Mouse (Mus musculus) liver, embryonic 16.5 days (tissue): ENCODE data around the gene Cd55b. TPM values are rescaled to one million over a fixed set of nuclear protein-coding genes. Genes with fewer than 3 reads are reported as not detected.
"Not testable (repeated sequence)": the region's sequence is repeated elsewhere in the genome, so short reads cannot be mapped to it uniquely, and the experiment has no call there.

Source experiments
- ATAC-seq: fragments of 200-750 bp; cut with Nextera tagmentation; 2 replicates; pipeline ENCODE4 v1.8.0; 2017; ENCODE audit warnings: low read depth, mild to moderate bottlenecking, moderate number of reproducible peaks, moderate library complexity
- H3K27ac ChIP-seq: fragments of 300-500 bp; sonication (generic); 2 replicates; pipeline ENCODE4 v1.5.1; 2014; ENCODE audit warnings: mild to moderate bottlenecking, low read length
- H3K27me3 ChIP-seq: fragments of 300-500 bp; sonication (generic); 2 replicates; pipeline ENCODE4 v1.6.1; 2014; ENCODE audit warnings: low read depth, low read length, mixed read lengths; ENCODE audit not compliant: control insufficient read depth, insufficient read depth
- H3K36me3 ChIP-seq: fragments of 300-500 bp; sonication (generic); 2 replicates; pipeline ENCODE4 v1.6.1; 2014; ENCODE audit warnings: mild to moderate bottlenecking; ENCODE audit not compliant: control insufficient read depth, insufficient read depth
- H3K4me1 ChIP-seq: fragments of 300-500 bp; sonication (generic); 2 replicates; pipeline ENCODE4 v1.6.1; 2014; ENCODE audit warnings: low read depth, low read length, mixed read lengths; ENCODE audit not compliant: control insufficient read depth
- H3K4me2 ChIP-seq: fragments of 300-500 bp; sonication (generic); 2 replicates; pipeline ENCODE4 v1.6.1; 2014; ENCODE audit warnings: low read depth, low read length, mixed read lengths
- H3K4me3 ChIP-seq: fragments of 300-500 bp; sonication (generic); 2 replicates; pipeline ENCODE4 v1.5.1; 2014; ENCODE audit warnings: low read depth, mild to moderate bottlenecking, low read length
- H3K9ac ChIP-seq: fragments of 300-500 bp; sonication (generic); 2 replicates; pipeline ENCODE4 v1.6.1; 2014; ENCODE audit warnings: low read depth, low read length
- H3K9me3 ChIP-seq: fragments of 300-500 bp; sonication (generic); replicated peaks from 2 replicates; pipeline ENCODE4 v1.6.1; 2016; ENCODE audit warnings: low read length; ENCODE audit not compliant: control insufficient read depth
- WGBS: fragments of 180-500 bp; shearing (Covaris S2); extraction: QIAGEN DNeasy Blood & Tissue Kit; methylation state at CpG from one replicate; pipeline ENCODE4 v1.1.7; 2014; ENCODE audit not compliant: insufficient replicate concordance; 5-methylcytosine and 5-hydroxymethylcytosine counted together
- polyA plus RNA-seq: library from polyadenylated mRNA; unstranded; fragments of >200 nt; fragmentation: Nextera tagmentation; extraction: Ambion mirVana; gene quantifications from 2 replicates; pipeline ENCODE4 v1.2.1, GENCODE M21; 2015

Gene Cd55b
- 0.11 TPM in 1 of 2 replicates, not detected in the other for polyA plus RNA-seq

DNA sequence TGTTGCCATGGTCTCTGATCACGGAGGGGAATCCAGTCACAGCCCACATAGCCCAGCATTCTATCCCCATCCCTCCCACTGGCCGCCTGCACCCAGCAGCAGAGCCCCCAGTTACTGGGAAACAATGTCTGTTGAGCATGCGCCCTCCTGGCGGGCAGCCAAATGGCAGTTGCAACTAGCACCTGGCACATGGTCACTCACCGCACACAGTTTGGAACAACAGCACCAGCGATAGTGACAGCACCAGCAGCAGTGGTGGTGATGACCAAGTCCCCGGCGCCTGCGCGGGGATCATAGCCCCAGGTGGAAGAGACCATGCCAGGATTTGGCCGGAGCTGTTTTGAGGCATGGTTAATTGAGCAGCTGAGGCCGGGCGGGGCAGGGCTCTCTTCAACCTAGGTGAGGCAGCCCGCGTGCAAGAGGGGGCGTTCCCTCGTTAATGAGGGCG is at the start of gene Cd55b:
Gene Cd55b (minus strand): TSS at position 346 of the 448 bp plus-strand sequence.
- no peaks in the 10 kb centered on the region for H3K36me3 ChIP-seq
- no peaks in the 10 kb centered on the region for H3K27me3 ChIP-seq
- no peaks in the 10 kb centered on the region for H3K4me1 ChIP-seq
- 67% methylated on average over 18 of the region's 18 CpGs for WGBS
- H3K4me2 ChIP-seq, result no peak within 1 kb of the TSS
- ATAC-seq, result no peak
- no peak within 1 kb of the TSS for H3K4me3 ChIP-seq
- no peaks in the 10 kb centered on the region for H3K9me3 ChIP-seq
- no peak within 1 kb of the TSS for H3K9ac ChIP-seq
- no peak within 1 kb of the TSS for H3K27ac ChIP-seq

DNA sequence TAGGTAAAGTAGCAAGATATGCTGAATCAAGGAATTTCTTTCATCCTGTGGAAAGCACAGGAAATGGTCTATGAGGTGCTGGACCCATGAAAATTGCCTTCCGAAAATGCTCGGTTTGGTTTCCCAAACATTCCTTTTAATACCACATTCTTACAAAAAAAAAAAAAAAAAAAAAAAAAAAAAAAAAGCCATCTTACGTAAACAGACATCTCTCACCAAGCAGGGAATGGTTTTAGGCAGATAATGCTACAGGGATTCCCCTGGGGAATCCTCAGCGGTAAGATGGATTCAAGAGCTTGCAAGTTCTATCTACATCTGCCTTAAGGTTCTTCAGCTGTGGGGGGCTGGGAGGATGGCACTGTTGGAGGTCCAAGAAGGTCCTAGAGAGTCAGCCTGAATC is 47.3 kb upstream of the Cd55b start:
- Histone ChIP-seq H3K9ac (no peak overlapping the region), H3K9me3 (no peaks in the 10 kb centered on the region), H3K27ac (no peak overlapping the region), H3K36me3 (no peaks in the 10 kb centered on the region), H3K27me3 (no peaks in the 10 kb centered on the region), H3K4me3 (no peak overlapping the region), H3K4me2 (no peak overlapping the region), H3K4me1 (no peaks in the 10 kb centered on the region)
- ATAC-seq, result no peak
- WGBS, result 73% methylated on average over 4 of the region's 4 CpGs

- Histone ChIP-seq H3K4me1 (peaks cover 9% of the 10 kb centered on the region), H3K27me3 (no peaks in the 10 kb centered on the region), H3K4me3 (no peak overlapping the region), H3K9ac (no peak overlapping the region), H3K36me3 (no peaks in the 10 kb centered on the region), H3K27ac (no peak overlapping the region), H3K4me2 (no peak overlapping the region), H3K9me3 (no peaks in the 10 kb centered on the region)
- no peak for ATAC-seq
- WGBS, result 81% methylated on average over 2 of the region's 2 CpGs
Measured at GRCm38 (mm10) chr1:130467453-130467852, 44.6 kb upstream of the Cd55b start.

- H3K36me3 ChIP-seq, result no peaks in the 10 kb centered on the region
- H3K27ac ChIP-seq, result no peak overlapping the region
- no peaks in the 10 kb centered on the region for H3K9me3 ChIP-seq
- H3K27me3 ChIP-seq, result no peaks in the 10 kb centered on the region
- H3K4me3 ChIP-seq, result no peak overlapping the region
- H3K4me1 ChIP-seq, result peaks cover 9% of the 10 kb centered on the region
- ATAC-seq, result no peak
- H3K4me2 ChIP-seq, result no peak overlapping the region
- no peak overlapping the region for H3K9ac ChIP-seq
Measured at GRCm38 (mm10) chr1:130464173-130464572, 41.4 kb upstream of the Cd55b start.

DNA sequence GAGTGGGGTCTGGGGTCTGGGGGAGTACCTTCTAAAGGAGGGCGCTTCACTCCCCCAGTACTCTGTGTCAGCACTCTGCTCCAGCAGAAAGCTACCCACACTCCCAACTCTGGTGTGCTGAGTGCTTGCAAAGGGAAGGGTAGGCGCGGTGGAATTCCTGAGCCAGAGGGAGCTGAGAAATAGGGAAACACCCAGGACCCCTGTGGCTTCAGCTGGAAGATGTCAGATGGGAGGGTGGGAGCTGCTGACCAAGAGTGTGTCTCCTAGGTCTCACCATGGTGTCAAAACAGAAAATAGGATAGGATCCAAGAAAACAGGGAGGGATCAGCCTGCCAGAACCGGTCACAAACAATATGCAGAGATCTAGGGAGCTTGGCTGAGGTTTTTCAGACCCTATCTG is 40.1 kb upstream of the Cd55b start:
- Histone ChIP-seq H3K36me3 (no peaks in the 10 kb centered on the region), H3K4me2 (peak overlapping the region; percentile 92), H3K9ac (peak overlapping the region; percentile 80), H3K4me1 (peaks cover 9% of the 10 kb centered on the region), H3K27ac (peak overlapping the region; percentile 91), H3K27me3 (no peaks in the 10 kb centered on the region), H3K9me3 (no peaks in the 10 kb centered on the region), H3K4me3 (peak overlapping the region; percentile 76)
- no peak for ATAC-seq
- WGBS, result 15% methylated on average over 4 of the region's 4 CpGs

DNA sequence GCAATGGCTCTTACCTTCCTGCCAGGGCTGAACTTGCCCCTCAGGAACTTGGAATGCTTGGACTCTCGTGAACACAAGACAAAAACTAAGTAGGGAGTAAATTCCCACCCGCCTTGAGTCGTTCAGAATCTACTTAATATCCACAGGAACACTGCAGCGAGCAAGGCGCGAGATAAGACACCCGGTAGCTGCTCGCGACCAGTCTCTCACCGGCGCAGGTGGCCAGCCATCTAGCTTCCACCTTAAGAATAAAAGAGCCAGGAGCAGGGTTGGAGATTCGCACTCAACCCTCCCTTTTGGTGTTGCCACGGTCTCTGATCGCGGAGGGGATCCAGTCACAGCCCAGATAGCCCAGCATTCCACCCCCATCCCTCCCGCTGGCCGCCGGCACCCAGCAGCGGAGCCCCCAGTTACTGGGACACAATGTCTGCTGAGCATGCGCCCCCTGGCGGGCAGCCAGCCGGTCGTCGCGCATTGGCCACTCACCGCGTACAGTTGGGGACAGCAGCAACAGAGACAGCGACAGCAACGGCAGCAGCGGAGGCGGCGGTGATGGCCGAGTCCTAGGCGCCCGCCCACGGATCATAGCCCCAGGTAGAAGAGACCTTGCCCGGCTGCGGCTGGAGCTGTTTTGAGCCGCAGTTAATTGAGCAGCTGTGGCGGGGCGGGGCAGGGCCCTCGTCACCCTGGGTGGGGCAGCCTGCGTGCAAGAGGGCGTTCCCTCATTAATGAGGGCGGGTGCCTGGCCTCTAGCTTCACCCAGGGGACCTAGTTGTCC is 39.5 kb upstream of the Cd55b start, which contains the start of gene Cd55:
Gene Cd55 (minus strand): TSS at position 661 of the 778 bp plus-strand sequence.
- WGBS, result under 1% methylated on average over 45 of the region's 45 CpGs
- peak; percentile 97 for ATAC-seq

GRCm38 (mm10) chr1:130455111-130455510 is 32.3 kb upstream of the Cd55b start:
- WGBS, result 78% methylated on average over 2 of the region's 2 CpGs
- Histone ChIP-seq H3K4me2 (no peak overlapping the region), H3K9ac (no peak overlapping the region), H3K27ac (no peak overlapping the region), H3K36me3 (no peaks in the 10 kb centered on the region; the same call in 1 of the 2 replicates), H3K27me3 (no peaks in the 10 kb centered on the region), H3K4me1 (no peaks in the 10 kb centered on the region), H3K4me3 (no peak overlapping the region), H3K9me3 (no peaks in the 10 kb centered on the region)
- ATAC-seq, result no peak

More for the DNA sequence above, 39.5 kb upstream of the Cd55b start, which contains the start of gene Cd55:
- Histone ChIP-seq H3K4me1 (peaks cover 9% of the 10 kb centered on the region), H3K36me3 (no peaks in the 10 kb centered on the region), H3K27ac (peak within 1 kb of the TSS; percentile 91), H3K9me3 (no peaks in the 10 kb centered on the region), H3K27me3 (no peaks in the 10 kb centered on the region), H3K4me2 (peak within 1 kb of the TSS; percentile 92), H3K4me3 (peak within 1 kb of the TSS; percentile 76), H3K9ac (peak within 1 kb of the TSS; percentile 80)

- H3K27ac ChIP-seq, H3K4me2 ChIP-seq, H3K9ac ChIP-seq, H3K27me3 ChIP-seq, H3K36me3 ChIP-seq, H3K4me3 ChIP-seq, ATAC-seq, H3K4me1 ChIP-seq, H3K9me3 ChIP-seq: not testable (repeated sequence)
- WGBS, result 55% methylated on average over 1 of the region's 1 CpGs
Measured at GRCm38 (mm10) chr1:130442930-130443329, 20.1 kb upstream of the Cd55b start.

DNA sequence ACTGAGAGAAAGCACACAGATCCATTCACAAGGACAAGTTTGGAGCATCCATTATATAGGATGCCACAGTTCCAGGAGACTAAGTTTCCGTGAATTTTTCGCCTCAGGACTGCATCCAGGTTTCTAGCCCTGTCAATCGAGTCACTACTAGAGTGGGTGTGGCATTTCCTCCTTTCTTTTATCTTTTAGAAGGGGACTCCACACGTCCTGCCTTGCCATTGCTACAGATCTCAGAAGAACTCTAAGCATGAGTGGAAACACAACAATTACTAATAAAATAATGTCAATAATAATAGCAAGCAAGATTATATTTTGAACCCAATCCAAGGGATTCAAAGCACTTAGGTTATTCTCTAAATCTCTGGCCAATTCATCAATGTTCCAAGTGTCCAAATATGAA is 8.1 kb upstream of the Cd55b start:
- Histone ChIP-seq H3K4me3 (no peak overlapping the region), H3K27ac (no peak overlapping the region), H3K36me3 (no peaks in the 10 kb centered on the region), H3K4me1 (no peaks in the 10 kb centered on the region), H3K9me3 (no peaks in the 10 kb centered on the region), H3K27me3 (no peaks in the 10 kb centered on the region), H3K9ac (no peak overlapping the region), H3K4me2 (no peak overlapping the region)
- no peak for ATAC-seq
- WGBS, result 33% methylated on average over 4 of the region's 4 CpGs
